In genomic region chr5:90661436-90661835, GRCm38 (mm10) we compare ENCODE assay signal across 9 mouse cellular contexts. TPM values are rescaled to one million over a fixed set of nuclear protein-coding genes. Genes with fewer than 3 reads are reported as not detected.
DNase-seq lines count a peak whose midpoint lies in the region; ATAC-seq lines count a peak whose summit lies in the region.
"Had no signal": no experiment of that assay in that cellular context is flagged by ENCODE, and none has a peak within 500 bp of the region (broad histone marks: within the 10 kb centered on the region; RNA-seq: fewer than 3 reads in every experiment).

No protein-coding gene starts in this region.

- no peaks in the 10 kb centered on the region for H3K9me3 ChIP-seq in liver, embryonic 11.5 days (ENCODE audit: control insufficient read depth, low read length)
- H3K9me3 ChIP-seq: limb, embryonic 15.5 days had no signal

- no peak overlapping the region for H3K4me2 ChIP-seq in liver, embryonic 11.5 days
- H3K4me2 ChIP-seq: limb, embryonic 15.5 days had no signal

- H3K27me3 ChIP-seq in liver, embryonic 11.5 days (replicated peaks; ENCODE audit: control insufficient read depth, insufficient read depth, low read length): no peaks in the 10 kb centered on the region

- no peak overlapping the region for H3K27ac ChIP-seq in liver, embryonic 11.5 days (ENCODE audit: low read depth, low read length)
- H3K27ac ChIP-seq: limb, embryonic 15.5 days had no signal

- H3K4me3 ChIP-seq in liver, embryonic 11.5 days (ENCODE audit: low read depth, low read length): no peak overlapping the region
- H3K4me3 ChIP-seq: limb, embryonic 15.5 days had no signal

- intact Hi-C loops in heart, postnatal 36 days (cut with DNase I): loop anchor here (2.0 to 5.0 kb wide), 5 partner anchors 106 to 646 kb away; partner anchors contain the start of gene Ppbp

- no peak for DNase-seq in liver, embryonic 11.5 days (ENCODE audit: low spot score)
- no peak for DNase-seq in liver
- DNase-seq in Muller cell, postnatal 12 days (ENCODE audit: inconsistent ontology term): peak; percentile 40
- DNase-seq in embryo, embryonic 10.5 days (ENCODE audit: low spot score): peak; percentile 80
- peak; percentile 45 to 58 for DNase-seq in heart, postnatal 36 days
- peak; percentile 29 for DNase-seq in layer of hippocampus, adult 9-10 months (ENCODE audit: low spot score)
- DNase-seq in mesoderm, embryonic 11.5 days (ENCODE audit: low read depth, low spot score): peak; percentile 73
- DNase-seq in yolk sac, embryonic 10.5 days (ENCODE audit: low spot score): peak; percentile 34

- ATAC-seq in liver, embryonic 11.5 days (replicated peaks; ENCODE audit: low FRiP score): peak; percentile 41; the same call in 1 of the 2 replicates

- H3K36me3 ChIP-seq in liver, embryonic 11.5 days (ENCODE audit: control insufficient read depth, insufficient read depth, low read length): no peaks in the 10 kb centered on the region
- H3K36me3 ChIP-seq: limb, embryonic 15.5 days had no signal

- 16% methylated on average over 9 of the region's 9 CpGs for WGBS in liver, embryonic 11.5 days

- H3K9ac ChIP-seq in liver, embryonic 11.5 days (ENCODE audit: low read depth, low read length): no peak overlapping the region
- H3K9ac ChIP-seq: limb, embryonic 15.5 days had no signal

- H3K4me1 ChIP-seq in liver, embryonic 11.5 days (replicated peaks; ENCODE audit: control insufficient read depth, insufficient read depth, low read length): no peaks in the 10 kb centered on the region
- H3K4me1 ChIP-seq: limb, embryonic 15.5 days had no signal

RNA-seq across cellular contexts. Expression of gene Rassf6, which starts 21.0 kb away (rescaled TPM):
- polyA plus RNA-seq in liver, embryonic 11.5 days (2014; fragmentation: Nextera tagmentation; extraction: Ambion mirVana): 6.2 and 6.3 TPM in 2 replicates
- total RNA-seq in heart, postnatal 36 days (2021): not detected

Comparison
In these comparisons a context has a peak if more than half of its experiments do, and no peak if none do; other contexts are left out.
1. DNase-seq: peak in Muller cell, postnatal 12 days (single experiment), embryo, embryonic 10.5 days (single experiment), heart, postnatal 36 days (2 of 2), layer of hippocampus, adult 9-10 months (single experiment), mesoderm, embryonic 11.5 days (single experiment) and yolk sac, embryonic 10.5 days (single experiment); none in liver, embryonic 11.5 days (single experiment) and liver (single experiment).